Mouse (Mus musculus) gastrocnemius, adult 8-10 months (tissue): ENCODE results near the gene Nr6a1. TPM values are rescaled to one million over a fixed set of nuclear protein-coding genes. Genes with fewer than 3 reads are reported as not detected.

Experiments used
- DNase-seq, 2 experiments: peaks; one replicate each; pipeline ENCODE4 v3.0.0; 2022; ENCODE audit warnings: low spot score in 2 of 2
- total RNA-seq, 4 experiments: library from RNA; stranded (reverse); gene quantifications; 2 replicates each; pipeline ENCODE4 v1.2.4; 2022

Nr6a1 gene
- total RNA-seq, 4 experiments from 2014 or later: 4.5 to 7.1 (median 5.3) TPM

GRCm38 (mm10) chr2:38717436-38717835 is 210.1 kb downstream of the Nr6a1 start:
- no peak for DNase-seq

DNA sequence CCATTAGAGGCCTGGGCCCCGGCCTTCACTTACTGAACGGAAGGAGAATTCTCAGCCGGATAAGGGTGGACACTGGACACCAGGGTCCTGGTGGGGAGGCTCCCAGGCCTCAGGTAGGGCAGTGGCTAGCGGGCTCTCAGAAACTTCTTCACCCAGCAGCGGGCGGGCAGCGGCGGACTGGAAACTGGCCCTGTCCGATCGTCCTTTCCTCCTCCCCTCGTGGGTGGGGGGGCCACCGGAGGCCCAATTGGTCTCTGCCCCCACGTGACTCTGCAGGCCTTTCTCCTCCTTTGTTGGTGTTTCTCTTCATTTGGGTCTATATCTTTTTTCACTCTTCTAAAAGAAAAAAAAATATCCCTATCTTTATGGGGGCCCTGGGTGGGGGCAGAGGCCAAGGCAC is 213.2 kb downstream of the Nr6a1 start, which contains the start of gene Nr5a1:
Gene Nr5a1 (minus strand): TSS at position 219 of the 400 bp plus-strand sequence.
- no peak for DNase-seq

DNA sequence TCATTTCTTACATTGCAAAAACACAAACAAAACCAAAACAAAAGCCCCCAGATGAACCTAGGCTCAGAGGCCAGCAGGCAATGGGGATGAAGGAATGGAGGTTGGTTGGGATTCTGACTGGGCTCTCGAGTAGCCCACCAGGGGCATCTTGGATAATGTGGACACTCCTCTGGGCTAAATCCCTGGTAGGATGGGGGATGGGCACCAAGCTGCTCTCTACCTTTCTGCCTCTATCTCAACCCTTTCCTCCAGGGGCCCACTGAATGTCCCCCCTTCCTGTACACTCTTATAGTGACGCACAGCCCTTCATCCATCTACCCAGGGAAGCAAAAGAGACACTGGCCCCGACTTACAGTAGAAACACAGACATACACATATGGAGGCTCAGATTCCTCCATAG is 213.9 kb downstream of the Nr6a1 start:
- DNase-seq: no peak

DNA sequence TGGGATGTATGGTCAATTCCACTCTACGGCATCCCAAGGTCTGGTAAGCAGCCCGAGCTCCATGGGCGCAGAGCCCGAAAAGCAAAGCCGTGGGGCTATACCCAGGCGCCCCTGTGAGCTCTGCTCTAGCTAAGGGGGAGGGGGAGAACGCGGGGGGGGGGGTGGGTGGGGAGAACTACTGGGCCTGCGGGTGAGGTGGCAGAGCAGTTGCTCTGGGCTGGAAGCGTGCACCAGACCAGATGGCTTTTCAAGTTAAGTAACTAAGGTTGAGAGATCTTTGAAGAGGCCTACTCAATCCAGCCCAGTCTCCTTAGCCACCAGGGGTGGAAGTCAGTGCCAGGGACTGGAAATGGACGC is 214.7 kb downstream of the Nr6a1 start:
- no peak for DNase-seq

GRCm38 (mm10) chr2:38712076-38712768 is 215.3 kb downstream of the Nr6a1 start:
- DNase-seq: no peak

- DNase-seq: no peak
Observed at GRCm38 (mm10) chr2:38711421-38711861, 216.0 kb downstream of the Nr6a1 start.

- no peak for DNase-seq
Observed at GRCm38 (mm10) chr2:38710304-38711241, 216.9 kb downstream of the Nr6a1 start.

DNA sequence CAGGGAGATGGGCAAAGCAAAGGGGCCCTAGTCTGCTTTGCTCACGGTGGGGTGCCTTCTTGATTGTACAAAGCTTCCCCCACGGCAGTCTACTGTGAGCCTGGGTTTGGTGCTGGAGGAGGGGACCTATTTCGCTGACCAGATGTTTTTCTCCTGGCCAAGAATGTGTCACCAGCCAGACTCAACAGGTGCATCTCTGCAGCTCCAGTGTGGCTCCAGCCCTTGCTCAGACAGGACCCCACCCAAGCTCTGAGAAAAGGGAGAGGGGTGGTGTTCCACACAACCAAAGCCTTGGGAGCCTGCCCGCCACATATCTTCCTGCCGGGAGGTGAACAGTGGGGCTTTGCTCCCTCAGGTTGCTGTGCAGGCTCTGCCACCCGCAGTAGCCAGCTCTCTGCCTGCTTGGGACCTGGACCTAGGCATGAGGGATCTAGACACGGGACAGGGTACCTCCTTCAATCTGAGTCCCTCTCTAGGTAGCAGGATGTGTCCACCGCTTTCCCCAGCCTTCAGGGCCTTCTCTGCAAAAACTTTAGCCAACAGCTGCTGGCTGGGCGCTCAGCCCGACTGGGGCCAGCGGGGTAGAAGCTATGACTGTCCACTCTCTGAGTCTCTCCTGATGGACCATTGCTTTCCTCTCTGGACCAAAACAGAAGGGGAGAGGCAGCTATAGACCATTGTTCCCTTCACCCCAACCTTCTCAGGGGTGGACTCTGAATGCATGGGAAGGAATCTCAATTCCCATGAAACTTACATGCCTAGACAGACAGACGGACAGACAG is 218.4 kb downstream of the Nr6a1 start:
- DNase-seq: no peak

- DNase-seq: no peak
Observed at GRCm38 (mm10) chr2:38706661-38707060, 220.8 kb downstream of the Nr6a1 start.

DNA sequence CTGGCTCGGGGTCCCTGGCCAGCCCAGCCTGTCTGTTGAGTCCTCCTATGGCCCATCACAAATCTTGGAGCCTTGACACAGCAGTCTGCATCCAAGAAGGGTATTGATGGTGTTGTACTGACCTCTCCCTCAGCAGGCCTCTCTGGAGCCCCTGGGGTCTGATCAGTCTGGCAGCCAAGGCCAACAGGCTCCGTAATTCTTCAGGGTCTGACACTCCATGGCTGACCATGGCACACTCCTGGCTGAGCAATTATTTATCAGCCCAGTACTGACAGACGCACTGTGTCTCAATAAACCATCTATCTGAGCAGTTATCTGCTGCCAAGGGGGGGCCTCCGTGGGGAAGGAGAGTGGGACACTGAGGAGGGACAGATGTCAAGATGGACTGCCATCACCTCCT is 222.5 kb downstream of the Nr6a1 start:
- DNase-seq: no peak

- no peak for DNase-seq
Observed at GRCm38 (mm10) chr2:38704336-38704735, 223.2 kb downstream of the Nr6a1 start.

DNA sequence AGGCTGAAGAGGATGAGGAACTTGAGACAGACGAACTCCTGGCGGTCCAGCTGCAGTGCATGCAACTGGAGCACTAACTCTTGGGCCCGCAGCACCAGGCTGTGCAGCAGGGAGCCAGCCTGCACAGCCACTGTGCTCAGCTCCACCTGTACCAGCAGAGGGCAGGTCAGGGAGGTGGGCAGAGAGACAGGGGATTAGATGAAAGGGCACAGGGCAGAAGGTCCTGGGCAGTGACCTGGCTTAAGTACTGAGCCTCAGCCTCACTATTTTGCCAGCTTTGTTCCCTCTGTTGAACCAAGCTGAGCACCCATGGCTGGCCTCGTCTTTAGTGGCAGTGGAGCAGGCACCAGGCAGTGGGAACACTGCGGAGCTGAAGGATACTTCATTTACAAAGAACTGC is 227.3 kb downstream of the Nr6a1 start:
- DNase-seq: no peak

DNA sequence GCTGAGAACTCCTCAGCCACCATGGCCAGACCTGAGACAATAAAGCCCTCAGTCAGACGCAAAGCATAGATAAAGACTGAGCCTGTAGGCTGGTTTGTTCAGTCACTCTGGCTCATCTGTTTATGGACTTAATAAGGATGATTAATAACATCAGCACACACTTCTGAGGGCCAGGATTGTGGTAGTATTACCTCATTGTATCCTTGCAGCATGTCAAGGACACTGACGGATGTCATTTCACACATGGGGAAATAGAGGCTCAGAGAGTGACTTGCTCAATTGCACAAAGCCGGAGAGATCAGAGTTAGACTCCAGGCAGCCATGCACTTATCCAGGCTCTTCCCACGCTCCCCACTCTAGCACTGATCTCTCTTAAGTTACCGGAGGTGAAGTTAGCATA is 228.9 kb downstream of the Nr6a1 start:
- no peak for DNase-seq

DNA sequence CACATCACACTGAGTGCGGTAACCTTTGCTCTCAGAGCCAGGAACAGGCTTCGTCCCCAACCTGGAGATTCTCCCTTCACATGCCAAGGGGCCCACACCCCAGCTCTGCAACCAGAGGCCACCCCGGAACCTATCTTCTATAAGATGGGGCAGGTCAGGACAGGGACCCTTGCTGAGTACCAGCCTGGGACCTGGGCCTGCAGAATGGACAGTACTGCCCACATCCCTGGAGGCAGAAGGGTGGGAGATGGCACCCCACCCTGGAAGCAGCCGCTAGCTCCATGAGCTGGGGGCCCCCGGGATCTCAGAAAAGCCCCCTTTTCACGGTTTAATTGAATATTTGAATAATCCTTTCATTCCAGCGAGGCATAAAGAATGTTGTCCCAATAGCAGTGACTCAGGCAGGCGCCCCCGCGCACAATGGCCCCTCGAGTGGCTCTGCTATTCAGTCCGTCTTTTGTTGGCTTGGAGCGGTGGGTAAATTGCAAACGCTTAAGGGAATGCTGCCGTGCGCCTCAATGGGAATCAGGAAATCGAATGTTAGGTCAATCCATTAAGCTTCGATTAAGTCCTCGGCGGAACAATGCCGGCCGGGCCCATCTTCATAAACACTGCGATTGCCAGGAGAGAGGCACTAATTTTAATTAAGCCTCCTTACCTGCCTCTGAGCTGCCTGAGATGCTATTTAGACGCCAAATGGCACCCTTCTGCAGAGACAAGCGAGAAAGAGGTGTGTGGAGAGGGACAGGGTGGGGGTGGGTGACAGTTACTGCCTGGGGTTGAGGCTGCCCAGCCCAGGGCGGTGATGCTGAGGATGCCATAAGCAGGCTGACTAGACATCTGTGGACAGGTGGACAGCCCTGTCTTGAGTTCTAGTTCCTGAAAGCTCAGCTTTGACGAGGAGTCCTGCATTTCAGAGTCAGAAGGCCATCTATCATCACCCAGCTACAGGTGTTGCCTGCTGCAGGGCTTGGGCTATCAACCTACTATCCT is 230.1 kb downstream of the Nr6a1 start:
- no peak for DNase-seq

- DNase-seq: no peak
Observed at GRCm38 (mm10) chr2:38695770-38696169, 231.7 kb downstream of the Nr6a1 start.

DNA sequence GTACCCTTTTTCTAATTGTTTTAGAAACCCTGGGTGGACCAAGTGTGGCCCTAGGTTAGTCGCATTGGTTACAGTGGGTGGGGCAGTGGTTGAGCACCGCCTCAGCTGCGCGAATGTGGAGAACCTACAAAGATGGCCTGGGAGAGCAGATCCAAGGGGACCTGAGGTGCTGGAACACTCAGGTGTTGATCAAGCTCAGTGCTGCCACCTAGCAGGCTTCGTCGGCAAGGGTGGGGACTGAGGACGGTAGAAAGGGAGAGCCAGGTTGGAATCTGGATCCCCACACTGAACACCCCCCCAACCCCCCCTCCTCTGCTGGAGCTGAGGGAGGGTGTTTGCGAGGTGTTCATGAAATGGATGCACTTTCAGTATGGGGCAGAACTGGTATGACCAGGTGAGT is 235.9 kb downstream of the Nr6a1 start:
- no peak for DNase-seq

DNA sequence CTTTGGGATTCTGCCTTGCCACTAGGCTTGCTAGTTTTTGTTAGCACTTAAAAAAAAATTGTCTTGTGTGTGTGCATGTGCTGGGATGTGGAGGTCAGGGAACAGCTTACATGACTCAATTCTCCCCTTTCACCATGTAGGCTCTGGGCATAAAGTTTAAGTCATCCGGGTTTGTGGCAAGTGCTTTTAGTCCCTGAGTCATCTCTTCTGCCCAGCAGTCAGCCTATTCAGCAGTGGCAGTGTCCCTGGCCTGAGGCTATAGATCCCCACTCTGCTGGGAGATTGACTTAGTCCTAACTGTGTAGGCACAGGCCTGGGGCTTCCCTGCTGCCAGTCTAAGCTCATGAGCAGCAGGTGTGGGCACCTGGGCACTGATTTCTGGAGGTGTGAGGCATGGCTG is 237.6 kb downstream of the Nr6a1 start:
- no peak for DNase-seq

GRCm38 (mm10) chr2:38688791-38689520 is 238.5 kb downstream of the Nr6a1 start:
- DNase-seq: no peak

DNA sequence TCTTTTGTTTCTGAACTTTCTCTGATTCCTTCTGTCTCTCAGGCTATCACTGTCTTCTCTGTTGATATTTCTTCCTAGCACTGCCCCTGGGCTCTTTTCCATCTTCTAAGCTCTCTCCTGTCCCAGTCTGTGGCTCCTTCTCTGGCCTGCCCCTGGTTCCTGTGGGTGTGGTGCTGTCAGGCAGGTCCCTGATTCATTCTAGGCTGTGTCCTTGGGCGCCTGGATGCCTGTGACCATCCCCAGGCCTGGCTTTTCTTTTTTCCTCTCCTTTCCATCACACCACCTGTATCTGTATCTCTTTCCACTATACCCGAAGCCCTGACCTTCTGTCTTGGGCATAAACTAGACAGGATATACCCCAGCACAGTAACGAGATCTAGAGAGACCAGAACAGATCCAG is 241.7 kb downstream of the Nr6a1 start:
- DNase-seq: no peak

DNA sequence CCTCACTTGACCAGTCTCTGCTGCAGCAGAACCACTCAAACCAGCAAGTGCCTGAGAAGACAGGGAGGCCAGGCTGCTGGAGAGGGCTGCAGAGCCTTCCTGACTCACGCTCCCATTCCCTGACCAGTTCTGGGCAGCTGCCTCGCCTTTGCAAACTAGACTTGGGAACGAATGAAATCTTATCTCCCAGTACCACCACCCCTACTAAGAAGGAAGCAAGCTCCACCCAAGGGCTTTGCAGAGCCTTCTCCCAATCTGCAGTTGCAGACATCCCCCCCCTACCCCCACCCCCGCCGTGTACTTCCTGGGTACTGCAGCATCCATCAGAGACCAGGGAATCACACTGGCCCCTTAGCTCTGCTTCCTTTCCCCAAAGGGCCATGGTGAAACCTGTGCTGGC is 244.4 kb downstream of the Nr6a1 start:
- DNase-seq: no peak
